Mouse (Mus musculus): ENCODE measurements at regions not wholly inside any gene's neighbourhood (a gene's known extent, or its start where the extent isn't known, plus 50 kb on each side); places are given as distances from the start of the nearest gene placed in this dataset.

DNA sequence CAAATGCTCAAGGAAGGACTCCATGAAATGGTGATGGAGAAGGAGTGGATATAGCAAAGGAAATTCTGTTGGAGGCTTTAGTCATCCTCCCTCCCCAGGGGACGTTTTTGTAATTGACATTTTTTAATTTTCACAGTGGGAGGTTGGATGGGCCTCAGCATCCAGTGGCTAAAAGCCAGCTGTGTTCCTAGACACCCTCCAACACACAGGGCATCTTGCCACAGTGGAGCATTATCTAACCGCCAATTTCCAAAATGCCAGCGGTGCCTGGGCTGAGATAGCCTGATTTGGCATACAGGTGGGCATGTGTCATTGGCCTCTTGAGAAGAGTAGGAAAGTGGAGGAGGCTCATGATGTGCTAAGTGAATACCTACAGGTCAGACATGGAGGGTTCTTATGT is 401.2 kb upstream of the Got2 start:
- no peak for TF ChIP-seq POLR2A (IDR thresholded peaks at IDR 0.05; ENCODE audit: borderline replicate concordance, extremely low read depth, insufficient read depth, insufficient read length, poor library complexity, severe bottlenecking)
- TF ChIP-seq CTCF (IDR thresholded peaks at IDR 0.05; ENCODE audit: borderline replicate concordance, extremely low read depth, insufficient read depth, insufficient read length): no peak

All from brain, embryonic 14.5 days (tissue).